Mouse (Mus musculus) cortical plate, adult 2 months (tissue): ENCODE measurements around the gene Tcf15.

Experiments used
- CTCF ChIP-seq: fragments of 200-500 bp; IDR thresholded peaks from 2 replicates; pipeline ENCODE4 v1.5.1; 2011; ENCODE audit warnings: mild to moderate bottlenecking, control low read depth, low read length; ENCODE audit not compliant: insufficient read depth; ENCODE audit errors: extremely low read depth
- POLR2A ChIP-seq: fragments of 200-500 bp; IDR thresholded peaks from 2 replicates; pipeline ENCODE4 v1.6.1; 2011; ENCODE audit warnings: mild to moderate bottlenecking, low read length, control low read depth; ENCODE audit not compliant: insufficient read depth; ENCODE audit errors: extremely low read depth

- TF ChIP-seq CTCF (no peak), POLR2A (no peak)
Measured at GRCm38 (mm10) chr2:152109386-152109785, 34.0 kb upstream of the Tcf15 start.
